Mouse (Mus musculus): ENCODE data around the gene Slco1c1. TPM values are rescaled to one million over a fixed set of nuclear protein-coding genes. Genes with fewer than 3 reads are reported as not detected.

The Slco1c1 gene
- polyA plus RNA-seq, 1 experiment from 2014 or later = 0.23 TPM

GRCm38 (mm10) chr6:141558118-141558517 is 34.0 kb downstream of the Slco1c1 start:
- no peaks in the 10 kb centered on the region for H3K27me3 ChIP-seq (ENCODE audit: control insufficient read depth, insufficient read depth, low read length)
- H3K9ac ChIP-seq (ENCODE audit: low read length) = no peak overlapping the region
- no peak overlapping the region for H3K27ac ChIP-seq (replicated peaks in 1 of 2; ENCODE audit: control insufficient read depth in 1 of 2, insufficient read depth in 1 of 2, low read depth in 2 of 2, low read length in 2 of 2)
- no peak overlapping the region for H3K4me3 ChIP-seq (ENCODE audit: control insufficient read depth in 1 of 2, insufficient read depth in 1 of 2, low read depth in 1 of 2, low read length in 2 of 2)
- WGBS = 81% methylated on average over 1 of the region's 1 CpGs
- no peaks in the 10 kb centered on the region for H3K9me3 ChIP-seq (ENCODE audit: control insufficient read depth, low read length)
- no peak overlapping the region for H3K4me2 ChIP-seq (ENCODE audit: low read length)
- ATAC-seq (ENCODE audit: insufficient number of reproducible peaks, insufficient read depth, low FRiP score, low read depth) = no peak
- no peaks in the 10 kb centered on the region for H3K36me3 ChIP-seq (ENCODE audit: control insufficient read depth, insufficient read depth, low read length)
- no peaks in the 10 kb centered on the region for H3K4me1 ChIP-seq (ENCODE audit: control insufficient read depth in 2 of 2, insufficient read depth in 2 of 2, low read length in 2 of 2)

- H3K36me3 ChIP-seq (ENCODE audit: control insufficient read depth, insufficient read depth, low read length) = no peaks in the 10 kb centered on the region
- WGBS = 78% methylated on average over 2 of the region's 2 CpGs
Measured at GRCm38 (mm10) chr6:141567366-141567765, 43.2 kb downstream of the Slco1c1 start.

GRCm38 (mm10) chr6:141567852-141568558 is 43.8 kb downstream of the Slco1c1 start:
- Histone ChIP-seq H3K27me3 (ENCODE audit: control insufficient read depth, insufficient read depth, low read length) (no peaks in the 10 kb centered on the region), H3K4me1 (ENCODE audit: control insufficient read depth in 2 of 2, insufficient read depth in 2 of 2, low read length in 2 of 2) (no peaks in the 10 kb centered on the region), H3K9me3 (ENCODE audit: control insufficient read depth, low read length) (no peaks in the 10 kb centered on the region), H3K4me2 (ENCODE audit: low read length) (no peak overlapping the region), H3K36me3 (ENCODE audit: control insufficient read depth, insufficient read depth, low read length) (no peaks in the 10 kb centered on the region), H3K9ac (ENCODE audit: low read length) (no peak overlapping the region), H3K4me3 (ENCODE audit: control insufficient read depth in 1 of 2, insufficient read depth in 1 of 2, low read depth in 1 of 2, low read length in 2 of 2) (no peak overlapping the region), H3K27ac (replicated peaks in 1 of 2; ENCODE audit: control insufficient read depth in 1 of 2, insufficient read depth in 1 of 2, low read depth in 2 of 2, low read length in 2 of 2) (no peak overlapping the region)
- WGBS = 77% methylated on average over 10 of the region's 10 CpGs
- ATAC-seq (ENCODE audit: insufficient number of reproducible peaks, insufficient read depth, low FRiP score, low read depth) = no peak

More at GRCm38 (mm10) chr6:141567366-141567765, 43.2 kb downstream of the Slco1c1 start:
- Histone ChIP-seq H3K4me1 (ENCODE audit: control insufficient read depth in 2 of 2, insufficient read depth in 2 of 2, low read length in 2 of 2) (no peaks in the 10 kb centered on the region), H3K27ac (replicated peaks in 1 of 2; ENCODE audit: control insufficient read depth in 1 of 2, insufficient read depth in 1 of 2, low read depth in 2 of 2, low read length in 2 of 2) (no peak overlapping the region), H3K9me3 (ENCODE audit: control insufficient read depth, low read length) (no peaks in the 10 kb centered on the region), H3K9ac (ENCODE audit: low read length) (no peak overlapping the region), H3K27me3 (ENCODE audit: control insufficient read depth, insufficient read depth, low read length) (no peaks in the 10 kb centered on the region), H3K4me2 (ENCODE audit: low read length) (no peak overlapping the region), H3K4me3 (ENCODE audit: control insufficient read depth in 1 of 2, insufficient read depth in 1 of 2, low read depth in 1 of 2, low read length in 2 of 2) (no peak overlapping the region)
- ATAC-seq (ENCODE audit: insufficient number of reproducible peaks, insufficient read depth, low FRiP score, low read depth) = no peak

GRCm38 (mm10) chr6:141568559-141568946 is 44.4 kb downstream of the Slco1c1 start:
- Histone ChIP-seq H3K27ac (replicated peaks in 1 of 2; ENCODE audit: control insufficient read depth in 1 of 2, insufficient read depth in 1 of 2, low read depth in 2 of 2, low read length in 2 of 2) (no peak overlapping the region), H3K4me2 (ENCODE audit: low read length) (no peak overlapping the region), H3K9ac (ENCODE audit: low read length) (no peak overlapping the region), H3K4me1 (ENCODE audit: control insufficient read depth in 2 of 2, insufficient read depth in 2 of 2, low read length in 2 of 2) (no peaks in the 10 kb centered on the region), H3K36me3 (ENCODE audit: control insufficient read depth, insufficient read depth, low read length) (no peaks in the 10 kb centered on the region), H3K27me3 (ENCODE audit: control insufficient read depth, insufficient read depth, low read length) (no peaks in the 10 kb centered on the region), H3K9me3 (ENCODE audit: control insufficient read depth, low read length) (no peaks in the 10 kb centered on the region), H3K4me3 (ENCODE audit: control insufficient read depth in 1 of 2, insufficient read depth in 1 of 2, low read depth in 1 of 2, low read length in 2 of 2) (no peak overlapping the region)
- ATAC-seq (ENCODE audit: insufficient number of reproducible peaks, insufficient read depth, low FRiP score, low read depth) = no peak
- WGBS = 64% methylated on average over 3 of the region's 3 CpGs

GRCm38 (mm10) chr6:141576646-141577200 is 52.6 kb downstream of the Slco1c1 start:
- H3K36me3 ChIP-seq (ENCODE audit: control insufficient read depth, insufficient read depth, low read length) = no peaks in the 10 kb centered on the region
- no peak overlapping the region for H3K27ac ChIP-seq (replicated peaks in 1 of 2; ENCODE audit: control insufficient read depth in 1 of 2, insufficient read depth in 1 of 2, low read depth in 2 of 2, low read length in 2 of 2)
- WGBS = 32% methylated on average over 3 of the region's 3 CpGs
- H3K4me1 ChIP-seq (ENCODE audit: control insufficient read depth in 2 of 2, insufficient read depth in 2 of 2, low read length in 2 of 2) = no peaks in the 10 kb centered on the region
- no peaks in the 10 kb centered on the region for H3K9me3 ChIP-seq (ENCODE audit: control insufficient read depth, low read length)
- H3K4me3 ChIP-seq (ENCODE audit: control insufficient read depth in 1 of 2, insufficient read depth in 1 of 2, low read depth in 1 of 2, low read length in 2 of 2) = no peak overlapping the region
- no peak overlapping the region for H3K9ac ChIP-seq (ENCODE audit: low read length)
- H3K4me2 ChIP-seq (ENCODE audit: low read length) = no peak overlapping the region
- ATAC-seq (ENCODE audit: insufficient number of reproducible peaks, insufficient read depth, low FRiP score, low read depth) = no peak
- no peaks in the 10 kb centered on the region for H3K27me3 ChIP-seq (ENCODE audit: control insufficient read depth, insufficient read depth, low read length)

- H3K4me3 ChIP-seq (ENCODE audit: control insufficient read depth in 1 of 2, insufficient read depth in 1 of 2, low read depth in 1 of 2, low read length in 2 of 2) = no peak overlapping the region
- H3K27me3 ChIP-seq (ENCODE audit: control insufficient read depth, insufficient read depth, low read length) = no peaks in the 10 kb centered on the region
- no peak overlapping the region for H3K4me2 ChIP-seq (ENCODE audit: low read length)
- 79% methylated on average over 1 of the region's 1 CpGs for WGBS
- ATAC-seq (ENCODE audit: insufficient number of reproducible peaks, insufficient read depth, low FRiP score, low read depth) = no peak
- H3K9ac ChIP-seq (ENCODE audit: low read length) = no peak overlapping the region
- H3K36me3 ChIP-seq (ENCODE audit: control insufficient read depth, insufficient read depth, low read length) = no peaks in the 10 kb centered on the region
- no peak overlapping the region for H3K27ac ChIP-seq (replicated peaks in 1 of 2; ENCODE audit: control insufficient read depth in 1 of 2, insufficient read depth in 1 of 2, low read depth in 2 of 2, low read length in 2 of 2)
- no peaks in the 10 kb centered on the region for H3K9me3 ChIP-seq (ENCODE audit: control insufficient read depth, low read length)
- H3K4me1 ChIP-seq (ENCODE audit: control insufficient read depth in 2 of 2, insufficient read depth in 2 of 2, low read length in 2 of 2) = no peaks in the 10 kb centered on the region
Measured at GRCm38 (mm10) chr6:141584791-141585403, 60.7 kb downstream of the Slco1c1 start.

- H3K4me1 ChIP-seq (ENCODE audit: control insufficient read depth in 2 of 2, insufficient read depth in 2 of 2, low read length in 2 of 2) = no peaks in the 10 kb centered on the region
- H3K27ac ChIP-seq (replicated peaks in 1 of 2; ENCODE audit: control insufficient read depth in 1 of 2, insufficient read depth in 1 of 2, low read depth in 2 of 2, low read length in 2 of 2) = no peak overlapping the region
- no peak overlapping the region for H3K9ac ChIP-seq (ENCODE audit: low read length)
- WGBS = 54% methylated on average over 1 of the region's 1 CpGs
- no peaks in the 10 kb centered on the region for H3K36me3 ChIP-seq (ENCODE audit: control insufficient read depth, insufficient read depth, low read length)
- H3K4me2 ChIP-seq (ENCODE audit: low read length) = no peak overlapping the region
- ATAC-seq (ENCODE audit: insufficient number of reproducible peaks, insufficient read depth, low FRiP score, low read depth) = no peak
- no peaks in the 10 kb centered on the region for H3K27me3 ChIP-seq (ENCODE audit: control insufficient read depth, insufficient read depth, low read length)
- no peaks in the 10 kb centered on the region for H3K9me3 ChIP-seq (ENCODE audit: control insufficient read depth, low read length)
- no peak overlapping the region for H3K4me3 ChIP-seq (ENCODE audit: control insufficient read depth in 1 of 2, insufficient read depth in 1 of 2, low read depth in 1 of 2, low read length in 2 of 2)
Measured at GRCm38 (mm10) chr6:141590002-141590401, 65.8 kb downstream of the Slco1c1 start.

Measured in heart, embryonic 14.5 days (tissue).